Mouse (Mus musculus): Measurements from ENCODE around the gene Slc8a3. TPM values are rescaled to one million over a fixed set of nuclear protein-coding genes. Genes with fewer than 3 reads are reported as not detected.

Gene Slc8a3
- total and polyA plus RNA-seq, 3 experiments = not detected

- no peak for TF ChIP-seq MAFK (IDR thresholded peaks at IDR 0.05; ENCODE audit: borderline replicate concordance, low read depth, low read length)
- TF ChIP-seq SIN3A (IDR thresholded peaks at IDR 0.05; ENCODE audit: low read length) = no peak
- TF ChIP-seq ELF1 (IDR thresholded peaks at IDR 0.05; ENCODE audit: low read depth, low read length) = no peak
- TF ChIP-seq HCFC1 (IDR thresholded peaks at IDR 0.05; ENCODE audit: low read depth, low read length) = no peak
- no peak for TF ChIP-seq NRF1 (IDR thresholded peaks at IDR 0.05; ENCODE audit: insufficient read depth, low read depth, low read length, poor library complexity, severe bottlenecking)
- TF ChIP-seq MXI1 (IDR thresholded peaks at IDR 0.05; ENCODE audit: low read depth, low read length) = no peak
- TF ChIP-seq ETS1 (IDR thresholded peaks at IDR 0.05; ENCODE audit: low read depth, low read length) = no peak
- no peak for TF ChIP-seq MEF2A (IDR thresholded peaks at IDR 0.05; ENCODE audit: extremely low read depth, insufficient replicate concordance, low read depth, low read length, poor library complexity, severe bottlenecking)
- no peak for TF ChIP-seq TCF12 (IDR thresholded peaks at IDR 0.05; ENCODE audit: low read depth, low read length)
- TF ChIP-seq POLR2AphosphoS2 (IDR thresholded peaks at IDR 0.05; ENCODE audit: low read length) = no peak
- TF ChIP-seq MAZ (IDR thresholded peaks at IDR 0.05; ENCODE audit: low read depth, low read length) = no peak
- no peak for TF ChIP-seq POLR2A (IDR thresholded peaks at IDR 0.05; ENCODE audit: control insufficient read depth in 1 of 2, insufficient read depth in 1 of 2, low read depth in 1 of 2, low read length in 2 of 2, poor library complexity in 1 of 2)
- TF ChIP-seq GATA1 (IDR thresholded peaks at IDR 0.05; ENCODE audit: low read depth, low read length) = no peak
- no peak for TF ChIP-seq ZNF384 (IDR thresholded peaks at IDR 0.05; ENCODE audit: low read depth, low read length)
- H3K27ac ChIP-seq (ENCODE audit: control insufficient read depth, low read depth, low read length) = no peak overlapping the region
- no peaks in the 10 kb centered on the region for H3K4me1 ChIP-seq (ENCODE audit: control insufficient read depth in 1 of 2, insufficient read depth in 2 of 2, low read length in 2 of 2)
- DNase-seq (ENCODE audit: low read depth, low spot score) = no peak
- no peaks in the 10 kb centered on the region for H3K36me3 ChIP-seq (ENCODE audit: control insufficient read depth in 1 of 2, insufficient read depth in 2 of 2, low read length in 2 of 2)
- no peak overlapping the region for H3K4me3 ChIP-seq (ENCODE audit: control insufficient read depth in 1 of 2, insufficient read depth in 1 of 2, low read depth in 2 of 2, low read length in 2 of 2)
- H3K9me3 ChIP-seq (replicated peaks; ENCODE audit: insufficient read depth, low read length) = no peaks in the 10 kb centered on the region
- H3K9ac ChIP-seq (ENCODE audit: control insufficient read depth, low read depth, low read length, poor library complexity, severe bottlenecking) = no peak overlapping the region
- peaks cover 0 to 2% of the 10 kb centered on the region in 2 experiments; a peak in 2 of 4 replicates for H3K27me3 ChIP-seq (ENCODE audit: control insufficient read depth in 1 of 2, insufficient read depth in 2 of 2, low read length in 2 of 2)
- no peaks in the 10 kb centered on the region for H3K79me2 ChIP-seq (ENCODE audit: control insufficient read depth, insufficient read depth, low read length, poor library complexity)
Measured at GRCm38 (mm10) chr12:81226590-81226989, 106.4 kb downstream of the Slc8a3 start.

GRCm38 (mm10) chr12:81225966-81226577 is 106.9 kb downstream of the Slc8a3 start:
- Histone ChIP-seq H3K79me2 (ENCODE audit: control insufficient read depth, insufficient read depth, low read length, poor library complexity) (no peaks in the 10 kb centered on the region), H3K4me1 (ENCODE audit: control insufficient read depth in 1 of 2, insufficient read depth in 2 of 2, low read length in 2 of 2) (no peaks in the 10 kb centered on the region), H3K36me3 (ENCODE audit: control insufficient read depth in 1 of 2, insufficient read depth in 2 of 2, low read length in 2 of 2) (no peaks in the 10 kb centered on the region), H3K9me3 (replicated peaks; ENCODE audit: insufficient read depth, low read length) (no peaks in the 10 kb centered on the region), H3K27ac (ENCODE audit: control insufficient read depth, low read depth, low read length) (no peak overlapping the region), H3K9ac (ENCODE audit: control insufficient read depth, low read depth, low read length, poor library complexity, severe bottlenecking) (no peak overlapping the region), H3K4me3 (ENCODE audit: control insufficient read depth in 1 of 2, insufficient read depth in 1 of 2, low read depth in 2 of 2, low read length in 2 of 2) (no peak overlapping the region), H3K27me3 (ENCODE audit: control insufficient read depth in 1 of 2, insufficient read depth in 2 of 2, low read length in 2 of 2) (no peaks in the 10 kb centered on the region; a peak in 2 of 4 replicates)
- no peak for TF ChIP-seq TCF12 (IDR thresholded peaks at IDR 0.05; ENCODE audit: low read depth, low read length)
- TF ChIP-seq HCFC1 (IDR thresholded peaks at IDR 0.05; ENCODE audit: low read depth, low read length) = no peak
- no peak for TF ChIP-seq RCOR1 (IDR thresholded peaks at IDR 0.05; ENCODE audit: low read depth, low read length)
- TF ChIP-seq BHLHE40 (IDR thresholded peaks at IDR 0.05; ENCODE audit: borderline replicate concordance, low read depth, low read length) = no peak
- TF ChIP-seq RAD21 (IDR thresholded peaks at IDR 0.05; ENCODE audit: low read depth, low read length) = no peak
- no peak for TF ChIP-seq SIN3A (IDR thresholded peaks at IDR 0.05; ENCODE audit: low read length)
- no peak for TF ChIP-seq ELF1 (IDR thresholded peaks at IDR 0.05; ENCODE audit: low read depth, low read length)
- no peak for TF ChIP-seq CHD2 (IDR thresholded peaks at IDR 0.05; ENCODE audit: low read length)
- no peak for TF ChIP-seq CHD1 (IDR thresholded peaks at IDR 0.05; ENCODE audit: low read depth, low read length)
- no peak for TF ChIP-seq ZKSCAN1 (IDR thresholded peaks at IDR 0.05; ENCODE audit: low read depth, low read length)
- TF ChIP-seq ZMIZ1 (IDR thresholded peaks at IDR 0.05; ENCODE audit: low read depth, low read length) = no peak
- TF ChIP-seq ETS1 (IDR thresholded peaks at IDR 0.05; ENCODE audit: low read depth, low read length) = no peak
- no peak for TF ChIP-seq POLR2AphosphoS5 (IDR thresholded peaks at IDR 0.05; ENCODE audit: borderline replicate concordance, low read depth, low read length)
- no peak for TF ChIP-seq USF2 (IDR thresholded peaks at IDR 0.05; ENCODE audit: borderline replicate concordance in 1 of 2, insufficient read depth in 1 of 2, low read depth in 1 of 2, low read length in 2 of 2)
- no peak for DNase-seq (ENCODE audit: low read depth, low spot score)
